Mouse (Mus musculus) midbrain, embryonic 12.5 days (tissue): ENCODE measurements around the gene Lrrc74a. TPM values are rescaled to one million over a fixed set of nuclear protein-coding genes. Genes with fewer than 3 reads are reported as not detected.

ENCODE experiments used
- ATAC-seq: fragments of 200-750 bp; cut with Nextera tagmentation; 2 replicates; pipeline ENCODE4 v1.8.0; 2017; ENCODE audit warnings: low read depth, moderate TSS enrichment, moderate library complexity; ENCODE audit not compliant: low FRiP score
- H3K27ac ChIP-seq: fragments of 300-500 bp; sonication (generic); replicated peaks from 2 replicates; pipeline ENCODE4 v1.5.1; 2016; ENCODE audit warnings: mild to moderate bottlenecking
- H3K27me3 ChIP-seq: fragments of 300-500 bp; sonication (generic); 2 replicates; pipeline ENCODE4 v1.6.1; 2016; ENCODE audit warnings: mild to moderate bottlenecking
- H3K36me3 ChIP-seq: fragments of 300-500 bp; sonication (generic); 2 replicates; pipeline ENCODE4 v1.6.1; 2016
- H3K4me1 ChIP-seq: fragments of 300-500 bp; sonication (generic); 2 replicates; pipeline ENCODE4 v1.6.1; 2016
- H3K4me2 ChIP-seq: fragments of 300-500 bp; sonication (generic); replicated peaks from 2 replicates; pipeline ENCODE4 v1.6.1; 2016; ENCODE audit warnings: mild to moderate bottlenecking, moderate library complexity
- H3K4me3 ChIP-seq: fragments of 300-500 bp; sonication (generic); 2 replicates; pipeline ENCODE4 v1.5.1; 2016; ENCODE audit warnings: mild to moderate bottlenecking
- H3K9ac ChIP-seq: fragments of 300-500 bp; sonication (generic); replicated peaks from 2 replicates; pipeline ENCODE4 v1.6.1; 2016; ENCODE audit warnings: mild to moderate bottlenecking, moderate library complexity
- H3K9me3 ChIP-seq: fragments of 300-500 bp; sonication (generic); 2 replicates; pipeline ENCODE4 v1.6.1; 2016; ENCODE audit warnings: mild to moderate bottlenecking
- WGBS: fragments of 180-500 bp; shearing (Covaris S2); methylation state at CpG from one replicate; pipeline ENCODE4 v1.1.7; 2016; 5-methylcytosine and 5-hydroxymethylcytosine counted together
- polyA plus RNA-seq: library from polyadenylated mRNA; unstranded; fragments of >200 nt; fragmentation: Nextera tagmentation; extraction: Ambion mirVana; gene quantifications from 2 replicates; pipeline ENCODE4 v1.2.1, GENCODE M21; 2016

The Lrrc74a gene
- polyA plus RNA-seq, 1 experiment from 2014 or later, result not detected

DNA sequence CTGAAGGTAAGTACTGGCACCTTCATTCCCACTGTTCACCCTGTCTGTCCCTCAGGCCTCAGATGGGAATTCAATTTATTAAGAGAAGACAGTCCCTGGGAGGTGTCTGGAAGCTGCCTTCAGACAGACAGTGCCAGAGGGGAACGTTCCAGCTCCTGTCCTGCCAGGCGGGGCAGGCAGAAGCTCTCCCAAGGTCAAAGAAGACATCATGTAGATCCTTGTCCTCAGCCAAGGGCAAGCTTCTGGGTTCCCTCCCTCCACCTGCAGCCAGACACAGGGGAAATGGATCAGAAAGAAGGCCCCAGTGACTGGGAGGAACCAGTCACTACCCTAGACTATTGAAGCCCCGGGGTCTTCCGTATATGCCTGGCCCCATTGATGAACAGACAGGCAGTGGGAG lies 74.7 kb downstream of the Lrrc74a start:
- H3K9ac ChIP-seq, result no peak overlapping the region
- peaks cover 82% of the 10 kb centered on the region for H3K4me1 ChIP-seq
- H3K4me3 ChIP-seq, result no peak overlapping the region
- ATAC-seq, result no peak
- peaks cover 48% of the 10 kb centered on the region for H3K27me3 ChIP-seq
- WGBS, result 76% methylated on average over 4 of the region's 4 CpGs
- H3K27ac ChIP-seq, result peak overlapping the region; percentile 94
- no peak overlapping the region for H3K4me2 ChIP-seq
- no peaks in the 10 kb centered on the region for H3K36me3 ChIP-seq
- H3K9me3 ChIP-seq, result no peaks in the 10 kb centered on the region

DNA sequence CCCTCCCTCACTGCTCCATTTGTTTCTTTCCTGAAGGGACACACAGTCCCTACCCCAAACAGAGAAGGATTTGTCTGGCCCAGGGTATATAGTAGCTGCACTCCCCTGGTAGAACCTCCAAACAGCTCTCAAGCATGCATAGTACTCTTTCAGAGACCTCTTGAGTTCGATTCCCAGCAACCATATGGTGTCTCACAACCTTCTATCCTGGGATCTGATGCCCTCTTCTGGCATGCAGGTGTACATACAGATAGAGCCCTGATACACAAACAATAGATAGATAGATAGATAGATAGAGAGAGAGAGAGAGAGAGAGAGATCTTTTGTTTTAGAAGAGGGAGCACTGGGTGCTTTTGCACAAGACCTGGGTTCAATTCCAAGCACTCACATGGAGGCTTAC lies 75.9 kb downstream of the Lrrc74a start:
- WGBS, result 94% methylated on average over 1 of the region's 1 CpGs
- no peaks in the 10 kb centered on the region for H3K36me3 ChIP-seq
- no peak overlapping the region for H3K4me3 ChIP-seq
- H3K4me2 ChIP-seq, result no peak overlapping the region
- H3K27me3 ChIP-seq, result peaks cover 36% of the 10 kb centered on the region
- peaks cover 81% of the 10 kb centered on the region for H3K4me1 ChIP-seq
- ATAC-seq, result no peak
- no peak overlapping the region for H3K9ac ChIP-seq
- H3K9me3 ChIP-seq, result no peaks in the 10 kb centered on the region
- H3K27ac ChIP-seq, result no peak overlapping the region

DNA sequence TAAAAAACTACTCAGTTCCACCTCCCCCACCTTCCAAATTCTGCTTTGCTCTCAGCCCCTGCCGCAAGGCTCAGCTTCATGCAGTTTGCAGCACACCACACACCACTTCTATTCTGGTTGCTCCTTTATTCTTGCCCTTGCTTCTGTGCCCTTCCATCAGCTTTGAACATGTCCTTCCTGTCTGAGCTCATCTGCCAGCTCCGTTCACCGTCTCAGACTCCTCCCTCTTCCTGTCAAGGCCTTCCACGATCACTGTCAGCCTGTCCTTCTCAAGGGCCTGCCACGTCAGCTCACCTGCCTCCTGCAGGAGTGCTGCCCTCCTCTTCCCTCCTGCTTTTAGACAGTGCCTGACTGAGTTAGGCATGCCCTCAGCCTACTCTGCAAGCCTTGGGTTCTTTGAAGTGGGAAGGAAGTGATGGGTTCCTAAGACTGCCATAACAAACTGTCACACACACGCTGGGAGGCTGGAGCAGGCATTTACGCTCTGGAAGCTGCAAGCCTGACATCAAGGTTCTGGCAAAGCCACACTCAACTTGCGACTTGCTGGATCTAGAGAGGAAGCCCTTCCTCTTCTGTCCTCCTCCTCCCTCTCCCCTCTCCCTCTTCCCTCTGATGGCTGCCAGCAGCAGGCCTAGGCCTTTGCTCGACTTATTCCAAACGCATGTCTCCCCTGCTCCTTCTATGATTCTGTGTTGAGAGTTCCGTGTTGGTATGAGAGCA lies 76.7 kb downstream of the Lrrc74a start:
- Histone ChIP-seq H3K4me3 (no peak overlapping the region), H3K27ac (peak overlapping the region; percentile 49), H3K9ac (no peak overlapping the region), H3K9me3 (no peaks in the 10 kb centered on the region), H3K36me3 (no peaks in the 10 kb centered on the region), H3K4me1 (peaks cover 81% of the 10 kb centered on the region), H3K27me3 (peaks cover 28% of the 10 kb centered on the region), H3K4me2 (no peak overlapping the region)
- WGBS, result 75% methylated on average over 11 of the region's 11 CpGs
- ATAC-seq, result no peak

DNA sequence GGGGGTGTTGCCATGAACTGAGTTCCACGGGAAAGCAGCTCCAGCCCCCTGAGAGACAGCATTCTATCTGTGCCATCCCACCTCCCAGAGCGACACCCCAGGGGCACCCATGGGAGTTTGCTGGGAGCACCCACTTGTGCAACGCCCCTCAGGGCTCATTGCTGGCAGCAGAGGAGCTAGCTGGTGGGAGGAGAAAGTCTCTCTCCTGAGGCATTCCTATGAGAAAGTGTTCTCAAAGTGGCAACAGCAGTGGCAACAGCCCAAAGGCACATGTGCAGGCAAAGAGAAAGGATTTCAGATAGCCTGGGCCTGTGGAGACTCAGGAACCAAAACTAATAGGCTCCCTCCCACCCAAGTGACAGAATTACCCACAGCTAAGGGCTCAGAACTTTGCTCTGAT lies 78.6 kb downstream of the Lrrc74a start:
- Histone ChIP-seq H3K9me3 (no peaks in the 10 kb centered on the region), H3K4me1 (peaks cover 81% of the 10 kb centered on the region), H3K27me3 (peaks cover 29% of the 10 kb centered on the region), H3K4me2 (no peak overlapping the region), H3K36me3 (no peaks in the 10 kb centered on the region), H3K27ac (no peak overlapping the region), H3K9ac (no peak overlapping the region; the same call in 1 of the 2 replicates), H3K4me3 (no peak overlapping the region)
- 85% methylated on average over 3 of the region's 3 CpGs for WGBS
- ATAC-seq, result no peak

Other genes starting within 250 kb of the Lrrc74a start
- 33.2 and 36.3 TPM in 2 replicates for gene Vash1, start 55.7 kb upstream of the Lrrc74a start, polyA plus RNA-seq
- gene Angel1, start 7.9 kb upstream of the Lrrc74a start, polyA plus RNA-seq, result 14.3 and 16.8 TPM in 2 replicates
- 74.0 and 76.0 TPM in 2 replicates for gene Irf2bpl, start 150.4 kb downstream of the Lrrc74a start, polyA plus RNA-seq
- gene Cipc, start 212.7 kb downstream of the Lrrc74a start, polyA plus RNA-seq, result 44.3 and 46.4 TPM in 2 replicates